In genomic region chr2:153779394-153779981, GRCm38 (mm10) we compare ENCODE assay signal across 8 mouse cellular contexts. TPM values are rescaled to one million over a fixed set of nuclear protein-coding genes. Genes with fewer than 3 reads are reported as not detected.
DNase-seq lines count a peak whose midpoint lies in the region; ATAC-seq and TF ChIP-seq lines count a peak whose summit lies in the region.

TSS of gene Efcab8 (plus strand) at chr2:153779931.

- 0 out of 2 replicates have a peak, but pooled peaks cover 6% of the 10 kb centered on the region for H3K36me3 ChIP-seq in hindbrain, embryonic 13.5 days
- no peaks in the 10 kb centered on the region for H3K36me3 ChIP-seq in stomach, embryonic 16.5 days (ENCODE audit: control insufficient read depth, insufficient read depth, low read length)

- no peaks in the 10 kb centered on the region for H3K27me3 ChIP-seq in hindbrain, embryonic 13.5 days
- H3K27me3 ChIP-seq in stomach, embryonic 16.5 days (ENCODE audit: control insufficient read depth, insufficient read depth, low read length) = no peaks in the 10 kb centered on the region

- peak within 1 kb of the TSS; percentile 20; the same call in 1 of the 2 replicates for H3K9ac ChIP-seq in hindbrain, embryonic 13.5 days
- H3K9ac ChIP-seq in stomach, embryonic 16.5 days (ENCODE audit: low read length) = peak within 1 kb of the TSS; percentile 56

- TF ChIP-seq CTCF in gastrocnemius, adult 2 months (IDR thresholded peaks at IDR 0.05) = no peak
- no peak for TF ChIP-seq CTCF in bone marrow macrophage, adult 2 months (IDR thresholded peaks at IDR 0.05; ENCODE audit: low read depth, low read length)

- TF ChIP-seq POLR2A in bone marrow macrophage, adult 2 months (IDR thresholded peaks at IDR 0.05; ENCODE audit: borderline replicate concordance, low read depth, low read length) = no peak

- peak within 1 kb of the TSS; percentile 77 for H3K27ac ChIP-seq in gastrocnemius, adult 2 months
- no peak within 1 kb of the TSS for H3K27ac ChIP-seq in bone marrow macrophage, adult 2 months (ENCODE audit: insufficient read depth, low read depth, low read length)
- 0 out of 2 replicates have a peak within 1 kb of the TSS, but pooled peaks have one; percentile 3 for H3K27ac ChIP-seq in hindbrain, embryonic 13.5 days
- H3K27ac ChIP-seq in stomach, embryonic 16.5 days (ENCODE audit: low read length) = no peak within 1 kb of the TSS

- no peaks in the 10 kb centered on the region for H3K9me3 ChIP-seq in hindbrain, embryonic 13.5 days
- no peaks in the 10 kb centered on the region for H3K9me3 ChIP-seq in stomach, embryonic 16.5 days (replicated peaks; ENCODE audit: control insufficient read depth, low read length)

- intact Hi-C loops in gastrocnemius, adult 2 months (cut with DNase I) = no loop called here

- WGBS in hindbrain, embryonic 13.5 days = 53% methylated on average over 12 of the region's 12 CpGs
- WGBS in stomach, embryonic 16.5 days = 37% methylated on average over 12 of the region's 12 CpGs

- DNase-seq in gastrocnemius, adult 2 months = no peak
- no peak for DNase-seq in gastrocnemius, postnatal 4 days (ENCODE audit: low spot score in 2 of 2)
- DNase-seq in gastrocnemius, adult 18-20 months (ENCODE audit: low spot score) = no peak
- no peak for DNase-seq in embryo, embryonic 9.5 days (ENCODE audit: extremely low spot score)

- peaks cover 12% of the 10 kb centered on the region for H3K4me1 ChIP-seq in bone marrow macrophage, adult 2 months (ENCODE audit: control insufficient read depth, insufficient read depth, low read length)
- H3K4me1 ChIP-seq in hindbrain, embryonic 13.5 days (replicated peaks) = peaks cover 12% of the 10 kb centered on the region
- no peaks in the 10 kb centered on the region for H3K4me1 ChIP-seq in stomach, embryonic 16.5 days (ENCODE audit: control insufficient read depth, insufficient read depth, low read length)

- H3K4me3 ChIP-seq in gastrocnemius, adult 2 months = peak within 1 kb of the TSS; percentile 76
- H3K4me3 ChIP-seq in bone marrow macrophage, adult 2 months (ENCODE audit: insufficient read depth, low read length) = 0 out of 2 replicates have a peak within 1 kb of the TSS, but pooled peaks have one; percentile 0
- peak within 1 kb of the TSS; percentile 30 for H3K4me3 ChIP-seq in hindbrain, embryonic 13.5 days
- peak within 1 kb of the TSS; percentile 40 for H3K4me3 ChIP-seq in stomach, embryonic 16.5 days (replicated peaks; ENCODE audit: low read length)

- no peak for ATAC-seq in hindbrain, embryonic 13.5 days (ENCODE audit: low FRiP score)
- ATAC-seq in megakaryocyte, adult 5-6 weeks (ENCODE audit: poor library complexity, severe bottlenecking) = peak; percentile 64
- ATAC-seq in stomach, embryonic 16.5 days (ENCODE audit: insufficient read depth, low FRiP score) = peak; percentile 4; the same call in 1 of the 2 replicates

- H3K4me2 ChIP-seq in hindbrain, embryonic 13.5 days = peak within 1 kb of the TSS; percentile 59
- H3K4me2 ChIP-seq in stomach, embryonic 16.5 days (ENCODE audit: low read depth, low read length) = peak within 1 kb of the TSS; percentile 64

RNA-seq across cellular contexts. Expression of gene Efcab8, which starts in this region (rescaled TPM):
- total RNA-seq in gastrocnemius, adult 2 months (2021) = not detected
- under 1 TPM; 0.26 to 0.34 TPM for total RNA-seq in gastrocnemius, postnatal 4 days (2021)
- not detected in 2 replicates for polyA plus RNA-seq in bone marrow macrophage, adult 2 months (2012; ENCODE audit: insufficient read depth, insufficient read length, missing spikeins)
- not detected in 2 replicates for polyA plus RNA-seq in hindbrain, embryonic 13.5 days (2015; fragmentation: Nextera tagmentation; extraction: Ambion mirVana)
- total RNA-seq in megakaryocyte, adult 5-6 weeks (2015) = 0.11 TPM in 1 of 2 replicates, not detected in the other
- total RNA-seq in megakaryocyte, adult 5-6 weeks (2017) = not detected in 2 replicates
- polyA plus RNA-seq in stomach, embryonic 16.5 days (2015; fragmentation: Nextera tagmentation; extraction: Ambion mirVana) = 0.23 and 0.29 TPM in 2 replicates
- total RNA-seq in gastrocnemius, adult 18-20 months (2021) = not detected

Comparison
In these comparisons a context has a peak if more than half of its experiments do, and no peak if none do; other contexts are left out.
1. Peak in ATAC-seq in megakaryocyte, adult 5-6 weeks; RNA of the gene not detected or under 1 TPM.
2. Peak in ATAC-seq, H3K4me3 ChIP-seq, H3K9ac ChIP-seq and H3K4me2 ChIP-seq in stomach, embryonic 16.5 days; RNA of the gene not detected or under 1 TPM.
3. H3K27ac ChIP-seq: peak in gastrocnemius, adult 2 months (single experiment) and hindbrain, embryonic 13.5 days (single experiment); none in bone marrow macrophage, adult 2 months (single experiment) and stomach, embryonic 16.5 days (single experiment).
4. H3K4me3 ChIP-seq: peak in every context shown above with its lines; median percentile 76 in gastrocnemius, adult 2 months; 40 in stomach, embryonic 16.5 days; 30 in hindbrain, embryonic 13.5 days; 0 in bone marrow macrophage, adult 2 months.